Mouse (Mus musculus) megakaryocyte, embryonic 14.5 days (primary cell): ENCODE measurements around the gene Magi3. TPM values are rescaled to one million over a fixed set of nuclear protein-coding genes. Genes with fewer than 3 reads are reported as not detected.

Experiments
- H3K27me3 ChIP-seq: replicated peaks from 2 replicates; pipeline ENCODE3; 2012; ENCODE audit warnings: inconsistent platforms
- H3K36me3 ChIP-seq: replicated peaks from 2 replicates; pipeline ENCODE3; 2012; ENCODE audit warnings: low read length, inconsistent platforms, mixed read lengths
- H3K4me1 ChIP-seq: 2 replicates; pipeline ENCODE4 v1.6.1; 2012; ENCODE audit warnings: inconsistent platforms
- H3K4me3 ChIP-seq: replicated peaks from 2 replicates; pipeline ENCODE3; 2012; ENCODE audit warnings: moderate library complexity, mild to moderate bottlenecking, inconsistent platforms
- H3K9me3 ChIP-seq: 2 replicates; pipeline ENCODE4 v1.6.1; 2012; ENCODE audit warnings: inconsistent platforms
- FLI1 ChIP-seq: IDR thresholded peaks from 2 replicates; pipeline ENCODE4 v1.6.1; 2012; ENCODE audit warnings: low read length, inconsistent platforms, mixed read lengths
- GATA1 ChIP-seq: IDR thresholded peaks from 3 replicates; pipeline ENCODE4 v1.6.1; 2012; ENCODE audit warnings: mixed read lengths, low read length, inconsistent platforms, borderline replicate concordance
- polyA plus RNA-seq: library from polyadenylated mRNA; stranded (reverse); fragments of >175 nt; gene quantifications from 2 replicates; pipeline ENCODE4 v1.2.3, GENCODE M21; 2012; ENCODE audit warnings: low replicate concordance; ENCODE audit not compliant: insufficient read depth

Magi3 gene
- polyA plus RNA-seq, 1 experiment: 0.28 TPM

- no peak for TF ChIP-seq GATA1
- TF ChIP-seq FLI1: no peak
- Histone ChIP-seq H3K36me3 (peaks cover 80% of the 10 kb centered on the region), H3K9me3 (no peaks in the 10 kb centered on the region), H3K4me3 (no peak overlapping the region), H3K4me1 (peaks cover 16% of the 10 kb centered on the region), H3K27me3 (no peaks in the 10 kb centered on the region)
These were observed 212.7 kb downstream of the Magi3 start for GRCm38 (mm10) chr3:104007479-104007878.

- Histone ChIP-seq H3K36me3 (peaks cover 81% of the 10 kb centered on the region), H3K9me3 (no peaks in the 10 kb centered on the region), H3K27me3 (no peaks in the 10 kb centered on the region), H3K4me1 (peaks cover 18% of the 10 kb centered on the region), H3K4me3 (no peak overlapping the region)
- TF ChIP-seq FLI1 (no peak), GATA1 (no peak)
These were observed 213.2 kb downstream of the Magi3 start for GRCm38 (mm10) chr3:104006896-104007466.

- Histone ChIP-seq H3K36me3 (peaks cover 84% of the 10 kb centered on the region), H3K4me1 (peaks cover 62% of the 10 kb centered on the region), H3K9me3 (no peaks in the 10 kb centered on the region), H3K4me3 (peak overlapping the region; percentile 42), H3K27me3 (no peaks in the 10 kb centered on the region)
- peak; percentile 47; the same call in 1 of the 3 replicates for TF ChIP-seq GATA1
- TF ChIP-seq FLI1: no peak
These were observed 221.4 kb downstream of the Magi3 start for GRCm38 (mm10) chr3:103998724-103999123.

- no peak for TF ChIP-seq GATA1
- H3K36me3 ChIP-seq: peaks cover 96% of the 10 kb centered on the region
- H3K4me1 ChIP-seq: peaks cover 30% of the 10 kb centered on the region
- no peaks in the 10 kb centered on the region for H3K9me3 ChIP-seq
- no peak overlapping the region for H3K4me3 ChIP-seq
- H3K27me3 ChIP-seq: no peaks in the 10 kb centered on the region
These were observed 228.9 kb downstream of the Magi3 start for GRCm38 (mm10) chr3:103991271-103991670.

GRCm38 (mm10) chr3:103989352-103989751, 230.8 kb downstream of the Magi3 start:
- no peaks in the 10 kb centered on the region for H3K27me3 ChIP-seq
- TF ChIP-seq GATA1 (no peak), FLI1 (no peak)
- H3K9me3 ChIP-seq: no peaks in the 10 kb centered on the region
- H3K36me3 ChIP-seq: peaks cover 94% of the 10 kb centered on the region
- peaks cover 16% of the 10 kb centered on the region for H3K4me1 ChIP-seq
- no peak overlapping the region for H3K4me3 ChIP-seq

- Histone ChIP-seq H3K36me3 (peaks cover 95% of the 10 kb centered on the region), H3K27me3 (no peaks in the 10 kb centered on the region), H3K9me3 (no peaks in the 10 kb centered on the region), H3K4me1 (peaks cover 16% of the 10 kb centered on the region), H3K4me3 (no peak overlapping the region)
- TF ChIP-seq FLI1: no peak
- TF ChIP-seq GATA1: no peak
These were observed 232.2 kb downstream of the Magi3 start for GRCm38 (mm10) chr3:103987831-103988432.

- no peaks in the 10 kb centered on the region for H3K9me3 ChIP-seq
- no peaks in the 10 kb centered on the region for H3K27me3 ChIP-seq
These were observed 235.0 kb downstream of the Magi3 start for GRCm38 (mm10) chr3:103985194-103985593.

GRCm38 (mm10) chr3:103984556-103984955, 235.6 kb downstream of the Magi3 start:
- Histone ChIP-seq H3K36me3 (peaks cover 92% of the 10 kb centered on the region), H3K4me3 (no peak overlapping the region), H3K27me3 (no peaks in the 10 kb centered on the region), H3K9me3 (no peaks in the 10 kb centered on the region), H3K4me1 (peaks cover 6% of the 10 kb centered on the region; the same call in 1 of the 2 replicates)
- TF ChIP-seq FLI1 (no peak), GATA1 (no peak)

More at GRCm38 (mm10) chr3:103985194-103985593, 235.0 kb downstream of the Magi3 start:
- peaks cover 92% of the 10 kb centered on the region for H3K36me3 ChIP-seq
- TF ChIP-seq GATA1 (no peak), FLI1 (no peak)
- no peak overlapping the region for H3K4me3 ChIP-seq
- H3K4me1 ChIP-seq: peaks cover 6% of the 10 kb centered on the region; the same call in 1 of the 2 replicates

- H3K27me3 ChIP-seq: no peaks in the 10 kb centered on the region
- H3K4me3 ChIP-seq: no peak overlapping the region
- peaks cover 35% of the 10 kb centered on the region; the same call in 1 of the 2 replicates for H3K4me1 ChIP-seq
- no peaks in the 10 kb centered on the region for H3K9me3 ChIP-seq
- peaks cover 55% of the 10 kb centered on the region for H3K36me3 ChIP-seq
- TF ChIP-seq GATA1: no peak
- TF ChIP-seq FLI1: no peak
These were observed 249.0 kb downstream of the Magi3 start for GRCm38 (mm10) chr3:103971157-103971556.

- TF ChIP-seq GATA1 (no peak), FLI1 (no peak)
These were observed 251.5 kb downstream of the Magi3 start for GRCm38 (mm10) chr3:103968701-103969100.

More at GRCm38 (mm10) chr3:103968701-103969100, 251.5 kb downstream of the Magi3 start:
- Histone ChIP-seq H3K36me3 (peaks cover 66% of the 10 kb centered on the region), H3K27me3 (no peaks in the 10 kb centered on the region), H3K9me3 (no peaks in the 10 kb centered on the region), H3K4me3 (peak overlapping the region; percentile 97), H3K4me1 (peaks cover 28% of the 10 kb centered on the region; the same call in 1 of the 2 replicates)
